Mouse (Mus musculus) cerebral cortex, adult 2 months (tissue): ENCODE measurements around the gene Rcsd1.

ENCODE experiments used
- WGBS: fragments of 180-500 bp; shearing (Covaris S2); methylation state at CpG from one replicate; pipeline ENCODE4 v1.1.7; 2018; 5-methylcytosine and 5-hydroxymethylcytosine counted together

Rcsd1 gene

DNA sequence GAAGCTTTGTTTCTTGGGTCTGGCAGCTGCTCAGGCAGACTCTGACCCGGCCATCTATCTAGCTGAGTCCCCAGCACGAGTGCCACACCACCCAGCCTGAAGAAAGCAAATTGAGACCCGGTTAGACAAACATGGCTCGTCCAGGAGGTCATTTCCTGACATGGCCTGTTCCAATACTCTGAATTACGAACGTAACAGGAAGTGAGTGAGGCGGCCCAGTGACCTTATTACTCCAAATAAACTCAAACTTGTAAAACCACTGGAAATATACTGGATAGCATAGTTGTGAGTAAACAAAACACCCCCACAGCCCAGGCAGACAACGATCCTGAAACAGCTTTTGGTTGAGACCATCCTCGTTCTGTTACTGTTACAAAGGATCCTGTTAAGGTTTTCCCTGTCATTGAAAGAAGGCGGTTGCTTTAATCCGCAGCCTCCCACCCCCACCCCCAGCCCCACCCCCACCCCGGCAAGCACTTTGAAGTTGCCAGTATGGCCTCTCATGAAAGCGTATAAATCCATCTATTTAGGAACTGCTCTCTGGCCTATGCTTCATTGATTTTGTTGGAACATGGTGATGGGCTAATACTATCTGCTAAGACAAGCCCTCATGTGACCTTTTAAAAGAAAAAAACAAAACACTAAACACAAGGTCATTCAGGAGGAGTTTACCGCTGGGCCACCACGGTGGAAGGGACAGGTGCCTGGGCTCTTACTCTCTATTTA is 92.2 kb downstream of the Rcsd1 start:
- WGBS = 40% methylated on average over 15 of the region's 15 CpGs

DNA sequence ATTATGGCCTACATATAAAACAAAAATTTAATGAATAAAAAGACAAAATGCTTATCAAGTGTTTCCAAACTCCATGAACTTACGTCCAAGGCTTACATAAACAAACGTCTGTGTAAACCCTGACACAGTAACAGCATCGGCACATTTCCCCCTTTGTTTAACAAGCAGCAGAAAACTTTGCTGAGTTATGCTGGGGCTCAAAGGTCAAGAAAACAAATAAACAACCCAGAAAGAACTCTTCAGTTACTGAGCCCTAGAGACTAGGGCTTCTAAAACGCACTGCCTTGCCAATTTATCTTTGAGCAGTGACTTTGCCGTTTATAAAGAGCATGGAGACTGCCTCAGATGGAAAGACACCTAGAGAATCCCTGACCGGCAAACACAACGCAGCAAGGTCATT is 92.9 kb downstream of the Rcsd1 start:
- WGBS = 47% methylated on average over 7 of the region's 7 CpGs

DNA sequence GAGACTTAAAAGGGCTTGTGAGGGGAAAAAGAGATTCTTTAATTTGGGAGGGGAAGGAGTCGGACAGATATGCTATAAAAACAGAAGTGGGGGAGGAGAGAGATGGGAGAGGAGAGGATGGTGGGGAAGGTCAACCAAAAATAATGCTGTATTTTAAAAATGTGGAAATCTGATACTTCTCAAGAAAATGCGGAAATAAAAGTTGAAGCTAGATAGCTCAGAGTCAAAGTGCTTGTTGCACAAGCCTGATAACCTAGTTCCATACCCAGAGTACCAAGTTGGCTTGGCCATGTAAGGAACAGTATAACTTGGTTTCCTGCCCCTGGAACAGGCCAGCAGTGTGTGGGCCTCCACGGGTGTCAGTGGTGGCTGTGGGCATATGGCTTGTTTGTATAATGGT is 94.8 kb downstream of the Rcsd1 start:
- 89% methylated on average over 3 of the region's 3 CpGs for WGBS

DNA sequence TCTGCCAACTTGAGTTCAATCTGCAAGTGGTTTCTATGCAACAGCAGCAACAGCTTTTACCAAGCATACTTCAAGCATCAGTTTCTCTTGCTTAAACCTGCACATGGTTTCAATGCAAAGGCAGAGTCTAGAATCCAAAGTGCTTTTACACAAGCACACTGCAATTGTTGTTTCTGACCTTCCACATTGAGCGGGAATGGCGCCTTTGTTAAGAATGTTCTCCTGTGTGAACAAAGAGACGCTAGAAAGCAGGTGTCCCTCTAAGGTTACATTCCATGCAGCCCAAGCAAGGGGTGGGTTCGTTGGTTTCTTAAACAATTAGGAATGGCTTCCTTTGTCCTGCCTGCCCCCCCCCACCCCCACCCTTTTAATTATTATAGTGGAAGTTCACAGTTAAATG is 95.6 kb downstream of the Rcsd1 start:
- 74% methylated on average over 4 of the region's 4 CpGs for WGBS

DNA sequence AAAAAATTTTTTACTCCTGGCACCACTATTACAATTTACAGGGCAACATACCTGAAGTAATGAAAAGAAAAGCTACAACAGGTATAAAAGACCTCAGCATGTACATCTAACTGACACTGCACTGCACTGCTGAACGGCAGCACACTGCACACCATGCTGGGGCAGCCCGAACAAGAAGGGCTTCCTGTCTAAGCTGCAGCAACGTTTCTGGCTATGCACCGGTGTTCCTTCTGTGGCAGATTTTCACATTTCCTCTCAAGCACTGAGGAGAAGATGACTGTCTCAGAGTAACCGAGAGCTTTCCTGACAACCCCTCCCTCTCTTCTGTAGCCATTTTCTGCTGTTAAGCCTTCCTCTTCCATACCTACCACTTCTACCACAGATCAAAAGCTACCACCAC is 96.8 kb downstream of the Rcsd1 start:
- WGBS = 53% methylated on average over 5 of the region's 5 CpGs

DNA sequence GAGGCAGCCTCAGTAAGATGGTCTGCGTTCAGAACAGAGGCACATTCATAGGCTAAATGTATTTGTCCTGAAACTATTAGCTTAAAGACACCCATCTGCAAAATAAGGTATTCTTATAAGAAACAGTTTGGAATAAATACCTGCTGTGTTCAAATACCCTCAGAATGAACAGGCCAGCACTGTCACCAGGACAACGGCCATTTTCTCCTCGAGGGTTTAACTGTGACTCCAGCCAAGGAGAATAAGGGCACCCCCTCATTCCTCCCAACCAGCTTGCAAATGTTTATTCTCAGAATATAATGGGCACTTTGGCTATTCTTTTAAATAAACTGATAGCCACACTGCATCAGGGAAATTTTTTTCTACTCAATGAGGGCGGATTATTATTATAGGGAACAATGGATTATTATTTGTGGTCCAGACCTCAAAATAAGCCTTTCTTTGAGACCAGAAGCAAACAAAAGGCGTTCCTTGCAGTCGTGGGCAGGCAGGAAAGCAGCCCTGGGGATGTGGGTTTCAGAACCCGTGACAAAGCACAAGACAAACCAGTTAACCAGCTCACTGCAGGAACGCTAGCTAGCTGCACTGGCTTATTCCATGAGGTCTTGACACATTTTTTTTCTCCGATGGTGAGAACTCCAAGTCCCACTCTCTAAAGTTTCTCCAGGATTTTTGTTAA is 99.1 kb downstream of the Rcsd1 start:
- 54% methylated on average over 9 of the region's 9 CpGs for WGBS

DNA sequence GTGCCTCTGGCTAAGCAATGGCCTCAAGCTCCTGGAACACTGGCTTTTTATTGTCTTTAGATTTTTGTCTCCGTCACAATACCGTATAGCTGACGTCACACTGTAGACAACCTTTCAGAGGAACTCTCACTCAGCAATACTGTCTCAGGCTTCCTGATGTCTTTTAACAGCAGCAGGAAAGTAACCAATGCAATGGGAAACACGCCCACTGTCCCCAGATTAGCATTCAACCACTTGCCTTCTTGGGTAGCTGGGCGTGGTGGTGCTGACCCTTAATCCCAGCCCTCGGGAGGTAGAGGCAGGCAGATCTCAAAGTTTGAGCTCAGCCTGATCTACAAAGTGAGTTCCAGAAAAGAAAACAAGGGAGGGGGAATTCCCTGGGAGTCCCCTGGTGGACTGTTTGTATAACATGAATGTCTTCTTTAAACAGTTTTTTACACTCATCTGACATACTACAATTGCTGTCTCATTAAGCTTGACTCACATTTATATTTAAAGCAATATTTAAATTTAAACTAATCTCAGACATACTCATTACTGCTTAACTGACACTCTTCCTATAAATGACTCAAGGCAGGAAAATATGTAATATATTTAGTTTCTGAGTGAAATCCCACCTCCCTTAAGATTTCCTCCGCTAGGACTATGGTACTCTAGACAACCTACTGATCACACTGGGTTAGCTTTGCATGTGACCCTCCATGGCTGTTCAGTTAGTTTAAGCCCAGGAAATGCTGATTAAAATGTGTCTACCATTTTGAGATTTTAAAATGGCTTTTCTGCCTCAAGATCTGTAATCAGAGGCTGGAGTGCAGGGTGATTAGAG is 99.8 kb downstream of the Rcsd1 start:
- whole genome bisulfite sequencing = 62% methylated on average over 7 of the region's 7 CpGs

DNA sequence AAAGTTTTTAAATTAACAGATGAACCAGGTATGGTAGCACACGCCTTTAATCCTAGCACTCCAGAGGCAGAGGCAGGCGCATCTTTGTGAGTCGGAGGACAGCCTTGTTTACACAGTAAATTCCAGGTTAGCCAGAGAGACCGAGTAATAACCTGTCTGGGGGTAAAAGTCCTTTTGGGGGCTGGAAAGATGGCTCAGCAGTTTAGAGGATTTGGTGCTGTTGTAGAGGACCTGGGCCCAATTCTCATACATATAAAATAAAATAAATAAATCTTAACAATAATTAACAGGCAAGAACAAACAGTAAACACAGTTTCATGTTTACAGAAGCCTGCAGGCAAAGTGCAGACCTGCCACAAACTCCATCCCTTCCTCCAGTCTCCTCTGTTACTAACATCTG is 100.7 kb downstream of the Rcsd1 start:
- WGBS = 88% methylated on average over 4 of the region's 4 CpGs

DNA sequence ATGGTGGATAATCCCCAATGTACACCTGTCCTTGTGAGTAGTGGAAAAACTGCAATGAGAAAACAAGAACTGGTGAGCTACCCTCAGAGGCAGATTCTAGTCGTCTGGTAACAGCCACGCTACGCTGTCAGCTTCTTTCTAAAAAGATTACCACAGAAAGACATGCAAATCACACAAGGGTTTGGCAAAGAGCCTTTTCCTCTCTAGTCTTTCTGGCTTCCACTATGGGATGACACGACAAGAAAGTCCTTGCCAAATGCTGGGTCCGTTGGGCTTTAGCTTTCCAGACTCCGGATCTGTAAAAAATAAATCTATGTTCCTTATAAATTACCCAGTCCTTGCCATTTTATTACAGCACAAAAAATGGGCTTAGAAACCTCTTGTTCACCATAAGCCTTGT is 103.8 kb downstream of the Rcsd1 start:
- WGBS = 42% methylated on average over 6 of the region's 6 CpGs

DNA sequence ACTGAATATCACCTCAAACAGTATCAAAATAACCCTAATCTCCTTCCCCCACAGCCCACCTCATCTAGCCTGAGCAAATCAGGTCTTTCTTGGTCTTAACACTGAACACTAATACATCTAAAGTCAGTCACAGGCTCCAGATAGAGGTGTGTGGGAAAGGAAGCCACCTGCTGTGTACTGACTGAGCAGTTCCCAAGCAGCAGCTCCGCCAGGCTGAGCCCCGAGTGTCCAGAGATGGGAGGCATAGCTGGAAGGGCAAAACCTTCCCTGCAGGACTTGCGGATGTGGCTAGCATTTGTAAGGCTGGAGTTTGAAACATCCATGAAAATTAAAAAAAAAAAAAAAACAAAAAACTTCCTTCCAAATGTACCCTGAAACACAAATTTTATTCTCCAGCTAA is 104.4 kb downstream of the Rcsd1 start:
- WGBS = 81% methylated on average over 3 of the region's 3 CpGs

DNA sequence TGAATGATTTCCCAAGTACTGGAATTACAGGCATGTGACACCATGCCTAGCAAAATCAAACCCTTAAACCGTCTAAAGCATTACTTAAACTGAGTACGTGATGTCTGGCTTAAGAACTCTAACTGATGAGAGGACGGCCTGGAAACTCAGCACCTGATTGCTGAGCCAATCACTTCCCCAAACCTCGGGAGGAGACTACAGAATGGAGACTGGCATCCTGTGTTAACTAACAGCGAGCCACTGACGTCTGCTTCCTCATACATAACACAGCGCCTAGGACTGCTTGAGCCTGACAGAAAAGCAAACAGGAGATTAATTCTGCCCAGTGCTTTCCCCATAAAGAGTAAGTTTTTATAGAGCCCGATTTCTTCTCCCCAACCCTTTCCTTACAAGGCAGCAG is 105.4 kb downstream of the Rcsd1 start:
- 79% methylated on average over 8 of the region's 8 CpGs for WGBS

DNA sequence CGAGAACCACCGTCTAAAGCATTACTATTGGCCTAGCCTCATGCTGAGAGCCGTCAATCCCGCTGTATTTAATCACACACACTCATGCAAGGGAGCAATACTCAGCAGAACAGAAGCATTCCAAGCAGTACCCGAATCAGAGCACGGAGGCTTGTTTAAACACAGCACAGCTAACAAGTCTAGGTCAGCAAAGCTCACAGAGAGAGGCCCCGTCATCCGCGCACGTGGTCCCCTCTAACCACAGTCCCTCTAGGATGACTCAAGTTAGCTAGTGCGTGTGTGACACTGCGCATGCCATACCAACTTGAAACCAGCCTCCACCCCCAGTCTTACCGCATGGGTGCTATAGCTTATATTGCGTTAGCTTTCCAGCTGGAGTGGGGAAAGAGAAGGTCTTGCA is 106.3 kb downstream of the Rcsd1 start:
- WGBS = 86% methylated on average over 14 of the region's 14 CpGs

DNA sequence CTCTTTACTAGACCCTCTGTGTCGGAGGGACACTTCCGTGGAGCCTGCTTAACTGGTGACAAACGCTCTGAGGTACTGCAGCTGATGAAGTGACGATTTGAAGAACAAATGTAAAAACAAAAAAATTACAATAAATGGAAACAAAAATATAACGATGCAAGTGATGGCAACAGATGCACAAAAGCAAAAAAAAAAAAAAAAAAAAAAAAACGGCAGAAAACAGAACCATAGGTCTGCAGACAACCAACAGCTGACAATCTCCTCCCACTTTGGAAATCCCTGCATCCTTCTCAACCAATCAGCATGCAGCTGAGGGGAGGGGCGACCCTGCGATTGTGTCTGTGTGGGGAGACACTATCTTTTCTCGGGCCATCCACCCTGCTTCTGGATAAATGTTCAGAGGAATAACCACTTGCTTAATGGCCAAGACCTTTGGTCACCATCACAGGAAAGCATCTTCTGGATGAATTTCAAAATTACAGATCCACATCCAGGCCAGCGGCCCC is 107.7 kb downstream of the Rcsd1 start:
- WGBS = 74% methylated on average over 10 of the region's 10 CpGs
